ENCODE assay signal across 8 mouse cellular contexts in the genomic region with DNA sequence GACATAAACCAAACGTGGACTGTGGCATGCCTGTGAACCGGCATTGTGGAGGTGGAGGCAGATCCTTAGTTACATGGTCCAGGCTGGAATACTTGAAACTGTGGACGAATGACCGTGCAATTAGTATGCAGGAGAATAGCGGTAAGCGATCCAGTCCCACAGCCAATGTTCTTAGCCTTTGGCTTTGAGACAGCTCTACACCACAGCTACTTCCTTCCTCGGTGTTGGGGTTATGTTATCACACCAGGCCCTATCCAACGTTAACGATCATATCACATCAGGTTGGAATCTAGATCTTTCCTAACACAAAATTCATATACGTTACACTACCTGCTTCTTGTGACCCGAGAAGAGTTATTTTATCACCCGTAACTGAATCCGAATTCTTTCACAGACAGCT. TPM values are rescaled to one million over a fixed set of nuclear protein-coding genes. Genes with fewer than 3 reads are reported as not detected.
DNase-seq lines count a peak whose midpoint lies in the region; ATAC-seq and TF ChIP-seq lines count a peak whose summit lies in the region.

No protein-coding gene starts in this region.

- peak overlapping the region; percentile 98 for H3K9ac ChIP-seq in heart, embryonic 15.5 days
- H3K9ac ChIP-seq in hindbrain, embryonic 13.5 days, result peak overlapping the region; percentile 95
- H3K9ac ChIP-seq in midbrain, embryonic 11.5 days (ENCODE audit: low read length), result peak overlapping the region; percentile 92

- DNase-seq in heart, adult 8-10 months (ENCODE audit: low spot score), result no peak
- DNase-seq in midbrain, embryonic 11.5 days (ENCODE audit: low spot score, missing footprints), result no peak
- DNase-seq in cerebellum, postnatal 14 days, result no peak
- no peak for DNase-seq in frontal cortex, postnatal 10 days (ENCODE audit: low spot score in 2 of 2)
- no peak for DNase-seq in frontal cortex, postnatal 36 days (ENCODE audit: low spot score in 2 of 2)

- peaks cover 25% of the 10 kb centered on the region; the same call in 1 of the 2 replicates for H3K36me3 ChIP-seq in heart, embryonic 15.5 days
- peaks cover 24% of the 10 kb centered on the region for H3K36me3 ChIP-seq in hindbrain, embryonic 13.5 days
- H3K36me3 ChIP-seq in midbrain, embryonic 11.5 days (ENCODE audit: control insufficient read depth, insufficient read depth, low read length), result no peaks in the 10 kb centered on the region

- no peak for TF ChIP-seq POLR2A in bone marrow macrophage, adult 2 months (IDR thresholded peaks at IDR 0.05; ENCODE audit: borderline replicate concordance, low read depth, low read length)

- 59% methylated on average over 13 of the region's 13 CpGs for WGBS in heart, embryonic 15.5 days
- 70% methylated on average over 13 of the region's 13 CpGs for WGBS in hindbrain, embryonic 13.5 days
- WGBS in midbrain, embryonic 11.5 days, result 76% methylated on average over 13 of the region's 13 CpGs

- ATAC-seq in heart, embryonic 15.5 days (replicated peaks; ENCODE audit: insufficient number of reproducible peaks, insufficient read depth, low FRiP score, low read depth), result no peak
- ATAC-seq in hindbrain, embryonic 13.5 days (ENCODE audit: low FRiP score), result no peak
- ATAC-seq in midbrain, embryonic 11.5 days (ENCODE audit: low FRiP score), result no peak

- H3K4me1 ChIP-seq in heart, embryonic 15.5 days (replicated peaks), result peaks cover 23% of the 10 kb centered on the region
- H3K4me1 ChIP-seq in bone marrow macrophage, adult 2 months (ENCODE audit: control insufficient read depth, insufficient read depth, low read length), result peaks cover 21% of the 10 kb centered on the region
- peaks cover 36% of the 10 kb centered on the region for H3K4me1 ChIP-seq in hindbrain, embryonic 13.5 days (replicated peaks)
- peaks cover 12% of the 10 kb centered on the region for H3K4me1 ChIP-seq in midbrain, embryonic 11.5 days (ENCODE audit: control insufficient read depth, insufficient read depth, low read length)

- H3K4me2 ChIP-seq in heart, embryonic 15.5 days, result peak overlapping the region; percentile 86
- peak overlapping the region; percentile 96 for H3K4me2 ChIP-seq in hindbrain, embryonic 13.5 days
- peak overlapping the region; percentile 89 for H3K4me2 ChIP-seq in midbrain, embryonic 11.5 days

- H3K4me3 ChIP-seq in heart, embryonic 15.5 days, result peak overlapping the region; percentile 98
- H3K4me3 ChIP-seq in bone marrow macrophage, adult 2 months (ENCODE audit: insufficient read depth, low read length), result peak overlapping the region; percentile 96
- H3K4me3 ChIP-seq in hindbrain, embryonic 13.5 days, result peak overlapping the region; percentile 93
- peak overlapping the region; percentile 88; the same call in 1 of the 2 replicates for H3K4me3 ChIP-seq in midbrain, embryonic 11.5 days (ENCODE audit: low read depth, low read length)

- no peak for TF ChIP-seq CTCF in bone marrow macrophage, adult 2 months (IDR thresholded peaks at IDR 0.05; ENCODE audit: low read depth, low read length)

- no peaks in the 10 kb centered on the region for H3K27me3 ChIP-seq in heart, embryonic 15.5 days
- 0 out of 2 replicates have a peak, but pooled peaks cover 4% of the 10 kb centered on the region for H3K27me3 ChIP-seq in hindbrain, embryonic 13.5 days
- H3K27me3 ChIP-seq in midbrain, embryonic 11.5 days (ENCODE audit: control insufficient read depth, insufficient read depth, low read length), result no peaks in the 10 kb centered on the region

- no peak overlapping the region for H3K27ac ChIP-seq in heart, embryonic 15.5 days
- no peak overlapping the region for H3K27ac ChIP-seq in bone marrow macrophage, adult 2 months (ENCODE audit: insufficient read depth, low read depth, low read length)
- no peak overlapping the region for H3K27ac ChIP-seq in hindbrain, embryonic 13.5 days
- no peak overlapping the region for H3K27ac ChIP-seq in midbrain, embryonic 11.5 days (ENCODE audit: low read depth, low read length)

- H3K9me3 ChIP-seq in heart, embryonic 15.5 days (replicated peaks), result no peaks in the 10 kb centered on the region
- H3K9me3 ChIP-seq in hindbrain, embryonic 13.5 days, result no peaks in the 10 kb centered on the region
- H3K9me3 ChIP-seq in midbrain, embryonic 11.5 days (ENCODE audit: control insufficient read depth, low read length), result no peaks in the 10 kb centered on the region

RNA-seq across cellular contexts. Expression of gene Wfdc3, which starts 0.7 kb away (rescaled TPM):
- polyA plus RNA-seq in heart, embryonic 15.5 days (2015; fragmentation: Nextera tagmentation; extraction: Ambion mirVana), result 0.74 and 0.77 TPM in 2 replicates
- under 1 TPM in 2 of 4 experiments, not detected in 2; 0.30 to 0.83 TPM for total RNA-seq in heart, adult 8-10 months (2022)
- not detected in 2 replicates for polyA plus RNA-seq in bone marrow macrophage, adult 2 months (2012; ENCODE audit: insufficient read depth, insufficient read length, missing spikeins)
- polyA plus RNA-seq in hindbrain, embryonic 13.5 days (2015; fragmentation: Nextera tagmentation; extraction: Ambion mirVana), result 0.95 and 1.2 TPM in 2 replicates
- 0.66 and 0.85 TPM in 2 replicates for polyA plus RNA-seq in midbrain, embryonic 11.5 days (2014; fragmentation: Nextera tagmentation; extraction: Ambion mirVana)

RNA-seq across cellular contexts. Expression of gene Dnttip1, which starts 0.8 kb away (rescaled TPM):
- polyA plus RNA-seq in heart, embryonic 15.5 days (2015; fragmentation: Nextera tagmentation; extraction: Ambion mirVana), result 51.0 and 51.4 TPM in 2 replicates
- total RNA-seq in heart, adult 8-10 months (2022), result 10 to 100 TPM; 20.4 to 28.2 (median 26.9) TPM
- polyA plus RNA-seq in bone marrow macrophage, adult 2 months (2012; ENCODE audit: insufficient read depth, insufficient read length, missing spikeins), result 33.4 and 33.7 TPM in 2 replicates
- 65.0 and 72.3 TPM in 2 replicates for polyA plus RNA-seq in hindbrain, embryonic 13.5 days (2015; fragmentation: Nextera tagmentation; extraction: Ambion mirVana)
- polyA plus RNA-seq in midbrain, embryonic 11.5 days (2014; fragmentation: Nextera tagmentation; extraction: Ambion mirVana), result 75.9 and 82.5 TPM in 2 replicates

RNA-seq across cellular contexts. Expression of gene Ube2c, which starts 24.7 kb away (rescaled TPM):
- 377 and 382 TPM in 2 replicates for polyA plus RNA-seq in heart, embryonic 15.5 days (2015; fragmentation: Nextera tagmentation; extraction: Ambion mirVana)
- 1 to 10 TPM in 2 of 4 experiments, under 1 TPM in 2; 0.47 to 2.7 (median 1.4) TPM for total RNA-seq in heart, adult 8-10 months (2022)
- 93.9 and 99.8 TPM in 2 replicates for polyA plus RNA-seq in bone marrow macrophage, adult 2 months (2012; ENCODE audit: insufficient read depth, insufficient read length, missing spikeins)
- 97.2 and 108 TPM in 2 replicates for polyA plus RNA-seq in hindbrain, embryonic 13.5 days (2015; fragmentation: Nextera tagmentation; extraction: Ambion mirVana)
- 520 and 544 TPM in 2 replicates for polyA plus RNA-seq in midbrain, embryonic 11.5 days (2014; fragmentation: Nextera tagmentation; extraction: Ambion mirVana)

RNA-seq across cellular contexts. Expression of gene Spint5, which starts 29.9 kb away (rescaled TPM):
- not detected in 2 replicates for polyA plus RNA-seq in heart, embryonic 15.5 days (2015; fragmentation: Nextera tagmentation; extraction: Ambion mirVana)
- total RNA-seq in heart, adult 8-10 months (2022), result not detected
- not detected in 2 replicates for polyA plus RNA-seq in bone marrow macrophage, adult 2 months (2012; ENCODE audit: insufficient read depth, insufficient read length, missing spikeins)
- not detected in 2 replicates for polyA plus RNA-seq in hindbrain, embryonic 13.5 days (2015; fragmentation: Nextera tagmentation; extraction: Ambion mirVana)
- polyA plus RNA-seq in midbrain, embryonic 11.5 days (2014; fragmentation: Nextera tagmentation; extraction: Ambion mirVana), result not detected in 2 replicates

RNA-seq across cellular contexts. Expression of gene Tnnc2, which starts 34.8 kb away (rescaled TPM):
- polyA plus RNA-seq in heart, embryonic 15.5 days (2015; fragmentation: Nextera tagmentation; extraction: Ambion mirVana), result 4.9 and 5.2 TPM in 2 replicates
- total RNA-seq in heart, adult 8-10 months (2022), result 1 to 10 TPM; 2.9 to 7.2 (median 3.1) TPM
- polyA plus RNA-seq in bone marrow macrophage, adult 2 months (2012; ENCODE audit: insufficient read depth, insufficient read length, missing spikeins), result 0.80 TPM in 1 of 2 replicates, not detected in the other
- 1.3 and 3.9 TPM in 2 replicates for polyA plus RNA-seq in hindbrain, embryonic 13.5 days (2015; fragmentation: Nextera tagmentation; extraction: Ambion mirVana)
- polyA plus RNA-seq in midbrain, embryonic 11.5 days (2014; fragmentation: Nextera tagmentation; extraction: Ambion mirVana), result not detected in 2 replicates
